Mouse (Mus musculus): Measurements from ENCODE around the gene B3gnt9. TPM values are rescaled to one million over a fixed set of nuclear protein-coding genes. Genes with fewer than 3 reads are reported as not detected.
A peak's percentile ranks its signal among the peaks of the same experiment; 100 is the strongest.
"Not testable (repeated sequence)": the region's sequence is repeated elsewhere in the genome, so short reads cannot be mapped to it uniquely, and the experiment has no call there.

B3gnt9 gene
- total RNA-seq (2015; ENCODE audit: low replicate concordance) (not detected in 2 replicates), total RNA-seq (2017; ENCODE audit: low replicate concordance) (0.09 TPM in 1 of 2 replicates, not detected in the other)

DNA sequence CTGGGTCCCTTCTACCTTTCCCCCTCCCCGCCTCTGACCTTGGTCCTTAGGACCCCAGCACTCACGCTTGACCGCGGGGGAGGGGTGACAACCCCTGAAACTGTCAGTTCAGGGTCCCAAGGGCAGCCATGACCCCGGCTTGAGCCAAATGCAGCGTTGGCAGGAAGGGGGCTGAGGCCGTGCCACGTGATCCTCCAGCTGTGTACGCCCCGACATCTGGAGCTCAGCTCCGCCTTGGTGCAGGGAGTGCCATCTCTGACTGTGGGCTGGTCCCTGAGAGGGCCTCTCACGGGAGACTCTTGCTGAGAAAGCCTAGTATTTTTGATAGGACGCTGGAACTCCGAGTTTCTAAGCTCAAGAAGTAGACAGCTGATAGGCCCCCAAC lies at the start of gene B3gnt9:
Gene B3gnt9 (minus strand): TSS at position 188 of the 385 bp plus-strand sequence.
- ATAC-seq (replicated peaks; ENCODE audit: low FRiP score, poor library complexity, severe bottlenecking) = peak; percentile 73

DNA sequence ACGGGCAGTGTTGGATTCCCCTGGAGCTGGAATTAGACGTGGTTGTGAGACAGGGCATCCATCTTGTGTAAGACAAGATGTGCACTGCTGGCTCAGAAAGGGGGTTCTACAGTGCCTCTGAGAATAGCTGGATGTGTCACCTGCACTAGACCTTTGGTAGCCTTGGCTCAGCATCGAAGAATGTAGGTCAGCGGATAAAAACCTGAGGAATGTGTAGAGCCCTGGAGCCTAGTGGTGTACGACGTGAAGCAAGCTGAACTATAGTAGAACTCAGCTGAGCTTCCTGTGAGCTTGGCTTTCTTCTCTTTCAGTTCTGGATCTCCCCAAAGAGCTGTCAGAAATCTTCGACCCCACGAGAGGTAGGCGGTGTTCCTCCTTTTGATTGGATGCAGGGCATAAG lies 48.9 kb upstream of the B3gnt9 start:
- no peak for ATAC-seq (replicated peaks; ENCODE audit: low FRiP score, poor library complexity, severe bottlenecking)

DNA sequence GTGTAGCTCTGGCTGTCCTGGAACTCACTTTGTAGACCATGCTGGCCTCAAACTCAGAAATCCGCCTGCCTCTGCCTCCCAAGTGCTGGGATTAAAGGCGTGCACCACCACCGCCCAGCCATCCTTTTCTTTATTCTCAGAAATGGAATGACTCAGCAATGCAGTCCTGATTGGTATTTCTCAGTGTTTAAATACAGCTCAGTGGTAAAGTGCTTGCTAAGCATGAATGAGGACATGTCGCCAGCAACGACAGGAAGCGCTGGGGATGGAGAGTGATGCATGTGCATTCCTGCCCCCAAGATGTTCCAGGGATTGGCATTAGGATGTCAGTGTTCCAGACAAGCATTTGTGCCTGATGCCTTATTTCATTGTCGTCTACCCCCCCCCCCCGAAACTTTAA lies 48.4 kb upstream of the B3gnt9 start:
- no peak for ATAC-seq (replicated peaks; ENCODE audit: low FRiP score, poor library complexity, severe bottlenecking)

DNA sequence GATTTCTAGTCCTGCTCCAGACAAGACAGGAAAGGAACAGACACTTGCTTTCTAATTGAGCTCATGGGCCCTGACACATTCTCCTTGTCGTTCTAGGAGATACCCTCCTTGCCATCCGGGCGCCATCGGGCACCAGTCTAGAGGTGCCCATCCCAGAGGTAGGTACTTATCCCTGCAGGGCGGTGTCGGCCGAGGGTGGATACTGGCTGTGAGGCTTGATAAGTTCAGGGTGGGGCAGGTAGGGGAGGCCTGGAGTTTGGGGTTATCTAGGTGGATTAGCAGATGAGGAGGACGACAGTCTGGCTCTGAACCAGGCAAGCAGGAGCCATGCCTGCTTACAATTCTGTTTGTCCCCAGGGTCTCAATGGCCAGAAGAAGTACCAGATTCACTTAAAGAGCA lies 45.0 kb upstream of the B3gnt9 start:
- ATAC-seq (replicated peaks; ENCODE audit: low FRiP score, poor library complexity, severe bottlenecking) = peak; percentile 80

DNA sequence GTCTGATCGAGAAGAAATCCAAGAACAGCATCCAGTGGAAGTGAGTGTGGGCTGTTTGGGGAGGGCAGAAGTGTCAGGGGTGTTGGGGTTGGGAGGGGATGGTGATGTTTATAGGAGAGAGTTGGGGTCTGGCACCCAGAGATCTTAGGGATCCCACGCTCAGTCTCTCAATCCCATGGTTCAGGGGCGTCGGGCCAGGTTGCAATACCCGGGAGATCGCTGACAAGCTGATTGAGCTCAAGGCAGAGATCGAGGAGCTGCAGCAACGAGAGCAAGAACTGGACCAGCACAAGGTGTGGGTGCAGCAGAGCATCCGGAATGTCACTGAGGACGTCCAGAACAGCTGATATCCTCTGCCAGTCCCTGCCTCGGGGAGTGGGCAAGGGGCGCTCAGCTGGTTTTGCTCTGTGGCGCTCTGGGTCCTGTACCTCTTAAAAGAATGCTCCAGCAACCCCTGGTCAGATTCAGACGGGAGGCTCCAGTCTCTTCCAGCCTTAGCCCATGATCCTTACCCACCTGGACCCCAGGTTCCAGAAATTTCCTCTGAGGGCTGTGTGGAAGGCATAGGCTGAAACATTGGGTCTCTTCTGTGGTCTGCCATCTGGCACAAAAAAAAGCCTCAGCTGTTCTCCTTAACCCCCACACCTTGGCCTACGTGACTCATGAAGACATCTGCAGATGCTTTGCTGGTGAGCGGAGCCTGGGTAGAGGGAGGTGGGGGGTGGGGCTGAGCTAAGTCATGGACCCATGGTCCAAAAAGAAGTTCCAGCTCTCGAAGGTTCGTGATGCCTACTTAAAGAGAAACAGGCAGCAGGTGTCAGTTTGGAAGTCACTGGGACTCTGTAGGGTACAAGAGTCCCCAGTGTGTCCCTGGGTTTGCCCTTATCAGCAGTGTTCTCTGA lies 43.6 kb upstream of the B3gnt9 start:
- ATAC-seq (replicated peaks; ENCODE audit: low FRiP score, poor library complexity, severe bottlenecking) = peak; percentile 17; the same call in 1 of the 2 replicates

DNA sequence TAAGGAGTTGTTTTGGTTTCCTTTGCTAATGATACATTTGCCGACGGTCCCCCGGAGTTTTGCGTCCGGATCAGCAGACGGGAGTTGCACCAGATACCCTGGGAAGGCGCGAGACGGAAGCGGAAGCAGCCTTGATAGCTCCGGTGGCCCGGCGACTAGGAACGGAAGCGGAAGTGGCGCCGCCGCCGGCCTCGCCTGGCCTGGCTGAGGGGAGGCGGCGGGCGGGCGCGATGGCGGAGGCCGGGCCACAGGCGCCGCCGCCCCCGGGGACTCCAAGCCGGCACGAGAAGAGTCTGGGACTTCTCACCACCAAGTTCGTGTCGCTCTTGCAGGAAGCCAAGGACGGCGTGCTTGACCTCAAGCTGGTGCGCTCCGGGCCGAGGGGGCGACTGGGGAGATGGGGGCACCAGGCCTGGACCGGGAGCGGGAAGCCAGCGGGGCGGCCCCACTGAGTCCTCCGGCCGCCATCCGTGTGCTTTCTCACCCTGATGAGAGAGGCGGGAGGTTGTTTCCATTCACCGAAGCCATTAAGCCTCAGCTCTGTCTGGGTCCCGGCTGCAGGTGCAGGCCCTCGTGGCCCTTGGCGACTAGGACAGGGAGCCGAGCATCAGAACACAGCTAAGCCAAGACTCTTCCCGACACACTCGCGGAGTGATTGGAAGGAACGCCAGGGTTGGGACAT lies 42.7 kb upstream of the B3gnt9 start, which contains the start of gene E2f4:
Gene E2f4 (plus strand): TSS at position 153 of the 682 bp plus-strand sequence.
- peak; percentile 73 for ATAC-seq (replicated peaks; ENCODE audit: low FRiP score, poor library complexity, severe bottlenecking)

DNA sequence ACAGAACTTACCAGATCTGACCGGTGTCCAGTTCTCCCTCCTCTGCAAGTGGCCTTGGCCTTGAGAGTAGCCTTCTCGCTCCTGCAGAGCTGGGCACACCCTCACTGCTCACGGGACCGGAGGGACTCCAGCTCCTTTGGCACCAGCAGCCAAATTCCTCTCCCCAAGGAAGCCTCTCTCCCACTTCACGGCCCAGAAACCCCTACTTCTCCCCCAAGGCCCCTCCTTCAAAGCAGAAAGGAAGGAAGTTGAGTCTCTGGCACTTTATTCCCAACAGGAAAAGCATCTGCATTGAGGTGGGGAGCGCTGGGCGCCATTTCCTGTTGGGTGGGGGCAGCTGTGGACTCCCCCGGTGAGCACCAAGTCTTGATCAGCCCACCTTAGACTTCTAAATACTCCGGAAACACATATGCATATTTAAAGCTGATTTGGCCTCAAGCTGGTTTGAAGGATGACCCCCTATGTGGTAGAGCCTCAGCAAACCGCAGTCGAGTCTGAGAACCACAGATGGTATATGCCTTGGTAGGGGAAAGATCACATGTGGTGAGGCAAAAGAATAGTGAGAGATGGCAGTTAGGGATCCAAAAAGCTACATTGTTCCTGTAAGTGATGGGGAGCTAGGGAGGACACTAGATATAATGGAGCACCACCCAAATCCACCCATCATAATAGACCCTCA lies 41.1 kb upstream of the B3gnt9 start, which contains the start of gene Exoc3l:
Gene Exoc3l (minus strand): TSS at position 207 of the 679 bp plus-strand sequence.
- no peak for ATAC-seq (replicated peaks; ENCODE audit: low FRiP score, poor library complexity, severe bottlenecking)

DNA sequence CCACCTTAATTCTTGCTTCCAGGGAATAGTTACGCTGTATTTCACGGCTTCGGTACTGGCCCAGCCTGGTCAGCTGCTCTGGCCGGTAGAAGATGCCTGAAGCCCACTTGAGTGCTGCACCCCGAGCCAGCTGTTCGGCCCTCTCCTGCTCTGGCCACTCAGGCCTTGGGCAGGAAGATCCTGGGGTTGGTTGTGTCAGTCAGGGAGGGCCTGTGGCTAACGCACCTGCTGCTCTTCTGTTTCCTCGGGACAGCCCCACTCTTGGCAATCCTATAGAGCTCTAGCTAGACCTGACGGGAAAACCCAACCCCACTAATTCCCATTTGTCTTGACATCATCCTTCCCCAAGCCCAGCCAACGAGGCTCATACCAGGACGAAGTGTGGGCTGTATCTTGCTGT lies 40.3 kb upstream of the B3gnt9 start:
- ATAC-seq (replicated peaks; ENCODE audit: low FRiP score, poor library complexity, severe bottlenecking) = no peak

DNA sequence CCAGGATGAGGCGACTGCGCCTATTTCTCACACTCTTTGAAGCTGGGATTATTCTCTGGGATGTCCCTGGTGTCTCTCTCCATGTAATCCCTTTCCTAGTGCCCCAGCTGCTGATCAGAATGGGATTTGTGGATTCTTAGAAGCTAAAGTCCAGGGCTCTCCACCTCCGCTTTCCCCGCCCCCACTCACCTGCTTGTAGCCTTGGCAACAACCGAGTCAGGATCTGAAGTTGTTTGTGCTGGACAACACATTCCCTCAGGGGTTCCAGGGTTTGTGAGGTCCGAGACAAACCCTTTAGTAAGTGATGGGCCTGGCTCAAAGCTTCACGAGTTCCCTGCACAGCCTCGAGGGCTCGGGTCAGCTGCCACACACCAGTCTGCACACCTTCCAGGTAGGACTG lies 39.8 kb upstream of the B3gnt9 start:
- ATAC-seq (replicated peaks; ENCODE audit: low FRiP score, poor library complexity, severe bottlenecking) = no peak

DNA sequence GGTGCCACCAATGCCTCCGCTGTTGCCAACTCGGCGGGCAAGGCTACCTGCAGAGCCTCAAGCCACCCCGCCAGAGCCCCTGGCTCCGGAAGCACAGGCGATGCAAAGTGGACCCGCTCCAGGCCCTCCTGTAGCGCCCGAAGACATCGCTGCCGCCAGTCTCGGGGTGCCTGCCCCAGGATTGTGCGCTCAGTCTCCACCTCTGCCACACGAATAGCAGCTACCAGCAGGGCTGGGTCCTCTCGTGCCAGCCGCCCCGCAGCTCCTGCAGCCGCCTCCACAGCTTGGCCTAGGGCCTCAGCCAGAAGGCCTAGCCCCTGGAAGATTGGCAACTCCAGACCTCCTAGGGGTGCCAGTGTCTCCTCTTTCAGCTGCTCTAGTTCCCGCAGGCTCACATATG lies 38.5 kb upstream of the B3gnt9 start:
- no peak for ATAC-seq (replicated peaks; ENCODE audit: low FRiP score, poor library complexity, severe bottlenecking)

DNA sequence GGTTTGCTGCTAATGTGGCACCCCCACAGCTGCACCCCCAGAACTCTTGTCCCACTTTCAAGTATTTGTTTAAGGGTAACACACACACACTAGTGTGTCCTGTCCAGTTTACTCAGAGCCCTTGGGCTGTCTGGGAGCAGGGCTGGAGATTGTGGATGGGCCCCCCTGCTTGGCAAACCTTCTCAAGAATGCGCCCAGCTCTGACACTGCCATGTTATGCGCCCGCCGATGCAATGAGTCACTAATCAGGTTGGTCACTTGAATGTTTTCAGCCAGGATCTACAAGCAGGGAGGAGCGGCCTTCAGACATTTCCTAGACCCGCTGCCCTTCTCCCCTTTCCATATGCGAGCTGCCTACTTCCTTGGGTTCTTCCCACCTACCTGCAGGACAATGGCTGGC lies 37.5 kb upstream of the B3gnt9 start:
- no peak for ATAC-seq (replicated peaks; ENCODE audit: low FRiP score, poor library complexity, severe bottlenecking)

DNA sequence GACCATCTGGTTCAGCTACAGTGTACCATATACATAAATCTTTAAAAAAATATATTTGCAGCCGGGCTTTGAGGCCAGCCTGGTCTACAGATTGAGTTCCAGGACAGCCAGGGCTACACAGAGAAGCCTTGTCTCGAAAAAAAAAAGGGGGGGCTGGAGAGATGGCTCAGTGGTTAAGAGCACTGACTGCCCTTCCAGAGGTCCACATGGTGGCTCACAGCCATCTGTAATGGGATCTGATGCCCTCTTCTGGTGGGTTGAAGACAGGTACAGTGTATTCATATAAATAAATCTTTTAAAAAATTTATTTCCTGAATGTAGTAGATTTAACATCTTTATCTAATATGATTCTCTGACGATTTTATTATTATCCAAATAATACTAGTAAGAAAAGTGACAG lies 36.8 kb upstream of the B3gnt9 start:
- ATAC-seq (replicated peaks; ENCODE audit: low FRiP score, poor library complexity, severe bottlenecking) = not testable (repeated sequence)

DNA sequence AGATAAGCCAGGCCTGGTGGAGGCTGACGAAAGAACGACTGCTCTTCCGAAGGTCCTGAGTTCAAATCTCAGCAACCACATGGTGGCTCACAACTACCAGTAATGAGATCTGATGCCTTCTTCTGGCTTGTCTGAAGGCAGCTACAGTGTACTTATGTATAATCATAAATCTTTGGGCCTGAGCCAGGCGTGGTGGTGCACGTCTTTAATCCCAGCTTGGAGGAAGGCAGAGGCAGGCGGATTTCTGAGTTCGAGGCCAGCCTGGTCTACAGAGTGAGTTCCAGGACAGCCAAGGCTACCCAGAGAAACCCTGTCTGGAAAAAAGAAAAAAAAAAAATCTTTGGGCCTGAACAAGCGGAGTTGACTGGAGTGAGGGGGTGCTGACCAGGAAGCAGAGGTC lies 36.4 kb upstream of the B3gnt9 start:
- ATAC-seq (replicated peaks; ENCODE audit: low FRiP score, poor library complexity, severe bottlenecking) = not testable (repeated sequence)

DNA sequence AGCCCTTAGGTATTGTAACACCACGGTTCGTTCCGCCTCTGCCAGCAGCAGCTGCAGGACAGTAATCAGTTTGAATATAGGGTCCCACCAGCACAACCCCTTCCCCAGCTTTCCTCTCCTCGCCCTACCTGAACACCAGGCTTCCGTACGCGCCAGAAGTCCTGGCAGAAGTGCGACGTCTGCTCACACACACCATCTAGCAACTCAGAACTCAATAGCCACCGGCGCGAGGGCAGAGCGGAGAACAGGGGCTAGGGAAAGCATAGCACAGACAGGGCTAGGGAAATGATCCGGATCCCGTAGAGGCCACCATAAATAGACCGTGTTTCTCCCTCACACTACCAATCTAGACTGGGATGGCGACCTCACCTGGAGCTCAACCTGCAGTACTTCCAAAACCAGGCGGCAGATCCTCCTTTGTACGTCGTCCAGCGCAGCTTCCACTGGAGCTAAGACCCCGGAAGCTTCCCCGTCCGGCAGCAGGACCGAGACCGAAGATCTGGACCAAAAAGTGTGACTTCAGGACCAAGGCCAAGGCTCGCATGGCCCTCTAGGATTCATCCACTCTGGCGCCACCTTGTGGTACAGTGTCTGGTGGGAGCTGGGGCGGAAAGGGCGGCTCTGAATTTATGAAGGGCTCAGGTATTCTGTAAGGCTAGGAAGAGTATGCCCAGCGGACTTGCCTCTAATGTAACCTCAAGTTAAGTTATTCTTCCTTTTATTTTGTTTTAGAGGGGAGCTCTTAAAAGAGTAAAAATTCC lies 35.8 kb upstream of the B3gnt9 start:
- peak; percentile 76 for ATAC-seq (replicated peaks; ENCODE audit: low FRiP score, poor library complexity, severe bottlenecking)

DNA sequence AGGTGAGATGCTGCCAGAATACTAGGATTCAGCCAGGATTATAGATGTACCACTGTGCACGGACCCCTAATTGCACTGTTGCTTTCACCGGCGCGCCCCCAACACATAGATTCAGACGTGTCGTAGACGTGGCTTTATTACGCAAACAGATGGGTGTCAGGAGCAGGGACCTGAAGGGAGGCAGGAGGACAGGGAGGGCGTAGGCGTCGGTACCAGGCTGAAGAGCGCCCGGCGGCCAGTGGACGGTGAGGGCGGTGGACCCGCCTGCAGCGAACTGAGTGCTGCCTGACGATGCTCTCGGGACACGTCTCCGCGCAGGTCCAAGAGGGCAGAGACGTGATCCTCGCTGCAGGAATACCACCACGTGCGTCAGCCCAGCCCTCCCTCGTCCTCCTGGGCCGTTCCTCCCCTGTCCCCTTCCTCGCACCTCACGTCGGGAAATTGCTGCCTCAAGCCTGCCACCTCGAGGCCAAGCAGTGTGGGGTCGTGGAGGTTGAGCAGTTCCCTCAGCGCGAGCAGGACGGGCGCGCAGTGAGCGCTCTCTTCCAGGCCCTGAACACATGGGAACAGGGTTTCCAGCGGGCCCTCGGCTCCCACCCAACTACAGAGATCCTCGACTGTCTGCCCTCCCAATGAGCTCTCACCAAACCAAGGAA lies 35.0 kb upstream of the B3gnt9 start, which contains the start of gene 4931428F04Rik:
Gene 4931428F04Rik (minus strand): TSS at position 60 of the 656 bp plus-strand sequence.
- 0 out of 2 replicates have a peak, but pooled peaks have one; percentile 15 for ATAC-seq (replicated peaks; ENCODE audit: low FRiP score, poor library complexity, severe bottlenecking)

DNA sequence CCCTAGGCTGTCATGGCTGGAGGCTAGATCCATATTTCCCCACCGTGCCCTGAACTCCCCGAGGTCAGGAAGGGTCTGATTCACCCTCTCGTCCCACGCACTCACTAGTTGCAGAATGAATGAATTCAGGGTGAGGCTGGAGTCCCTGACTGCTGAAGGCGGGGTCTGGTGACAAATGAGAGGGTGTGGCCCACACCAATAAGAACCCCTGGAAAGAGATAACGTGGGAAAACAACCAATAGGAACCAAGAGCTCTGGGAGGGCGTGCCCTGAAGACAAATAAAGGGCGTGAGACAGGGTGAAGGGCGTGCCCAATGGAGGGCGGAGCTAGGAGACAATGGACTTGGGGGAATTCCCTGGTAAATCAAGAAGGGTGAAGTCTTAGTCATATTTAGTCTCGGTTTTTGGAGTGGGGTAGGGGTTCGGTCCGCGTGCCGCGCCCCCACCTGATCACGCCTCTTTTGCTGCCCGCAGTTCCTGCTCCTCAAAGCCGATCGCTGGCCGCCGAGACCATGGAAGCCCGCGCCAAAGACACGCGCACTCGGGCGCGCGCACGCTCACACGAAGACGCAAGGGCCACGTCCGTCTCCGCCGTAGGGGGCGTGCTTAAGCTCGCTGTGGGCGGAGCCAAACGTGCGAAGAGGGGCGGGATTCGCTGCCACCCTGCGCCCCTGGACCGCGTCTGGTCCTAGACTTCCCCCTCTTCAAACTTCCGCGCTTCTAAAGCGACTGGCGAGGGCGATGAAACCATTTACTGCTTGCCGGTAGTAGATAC lies 34.2 kb upstream of the B3gnt9 start:
- peak; percentile 58 for ATAC-seq (replicated peaks; ENCODE audit: low FRiP score, poor library complexity, severe bottlenecking)

DNA sequence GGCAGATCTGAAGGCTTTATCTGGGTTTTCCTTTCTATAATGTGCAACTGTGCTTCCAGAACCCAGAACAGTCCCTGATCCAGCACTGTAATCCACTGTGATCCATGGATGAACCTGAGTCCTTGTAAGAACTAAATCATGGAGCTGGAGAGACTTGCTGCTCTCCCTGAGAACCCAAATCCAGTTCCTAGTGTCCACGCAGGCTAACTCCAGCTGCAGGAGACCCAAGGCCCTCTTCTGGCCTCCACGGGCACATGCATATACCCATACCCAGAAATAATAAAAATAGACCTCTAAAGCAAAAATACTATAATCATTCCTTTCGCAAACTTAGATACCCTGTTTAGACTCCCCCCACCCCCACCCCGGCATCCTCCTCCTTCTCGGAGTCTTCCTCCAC lies 33.3 kb upstream of the B3gnt9 start:
- ATAC-seq (replicated peaks; ENCODE audit: low FRiP score, poor library complexity, severe bottlenecking) = no peak

DNA sequence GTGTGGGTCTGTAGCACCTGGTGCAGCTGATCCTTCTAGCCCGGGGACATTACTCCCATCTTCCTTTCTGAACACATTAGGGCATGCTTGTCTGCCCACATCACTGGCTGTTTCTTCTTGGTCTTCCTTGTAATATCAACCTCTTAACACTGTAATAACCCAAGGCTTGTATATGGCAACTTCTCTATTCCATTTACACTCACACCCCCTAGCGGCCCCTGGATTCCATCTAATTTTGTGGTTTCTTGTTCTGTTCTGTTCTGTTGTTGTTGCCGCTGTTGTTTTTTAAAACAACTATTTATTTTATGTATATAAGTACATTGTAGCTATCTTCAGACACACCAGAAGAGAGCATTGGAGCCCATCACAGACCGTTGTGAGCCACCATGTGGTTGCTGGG lies 32.0 kb upstream of the B3gnt9 start:
- no peak for ATAC-seq (replicated peaks; ENCODE audit: low FRiP score, poor library complexity, severe bottlenecking)

Measured in erythroblast, adult 5-6 weeks (primary cell).